Mouse (Mus musculus): ENCODE measurements around the gene Ppp1r17.

DNA sequence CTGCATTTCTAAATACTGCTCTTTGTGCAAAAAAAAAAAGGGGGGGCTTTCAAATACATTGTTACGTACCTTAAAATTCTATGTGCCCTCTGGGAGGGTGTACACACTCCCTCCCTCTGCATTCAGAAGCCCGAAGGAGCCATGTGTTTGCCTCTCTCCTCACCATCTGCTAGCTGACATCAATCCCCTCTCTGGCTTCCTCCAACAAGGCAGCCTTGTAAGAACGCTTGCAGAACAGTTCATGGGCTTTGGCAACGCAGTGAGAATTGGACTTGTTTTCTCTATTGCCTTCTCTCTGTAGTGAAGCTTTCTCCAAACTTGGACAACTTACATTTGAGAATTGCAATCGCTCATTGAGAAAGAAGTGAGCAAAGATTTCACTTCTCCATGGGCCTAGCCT is 4.9 kb upstream of the Ppp1r17 start:
- no peak for TF ChIP-seq CTCF (IDR thresholded peaks at IDR 0.05; ENCODE audit: low read depth)
- TF ChIP-seq EP300 (IDR thresholded peaks at IDR 0.05; ENCODE audit: low read depth), result no peak

All from liver, postnatal 0 days (tissue).